18 mouse cellular contexts compared by ENCODE assay signal in the genomic region with DNA sequence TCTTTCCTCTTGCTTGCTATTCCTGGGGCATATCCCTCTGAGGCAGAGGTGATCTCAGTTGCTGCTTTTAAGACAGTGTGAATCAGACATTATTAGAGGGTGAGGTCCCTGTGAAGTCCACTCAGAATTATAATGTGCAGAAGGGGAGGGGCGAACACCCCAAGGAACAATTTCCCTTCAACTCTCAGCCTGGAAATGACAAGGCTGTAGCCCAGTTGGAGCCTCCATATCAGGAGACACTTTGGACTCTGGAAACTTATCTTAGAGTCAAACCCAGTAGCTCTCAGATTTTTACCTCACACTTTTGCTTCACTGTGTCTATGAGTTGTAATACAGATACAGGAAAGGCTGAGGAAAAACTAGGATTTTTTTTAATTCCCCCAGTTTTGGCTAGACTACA.
"Had no signal": no experiment of that assay in that cellular context is flagged by ENCODE, and none has a peak within 500 bp of the region (broad histone marks: within the 10 kb centered on the region; RNA-seq: fewer than 3 reads in every experiment).

No protein-coding gene starts in this region.

- H3K27ac ChIP-seq: midbrain, embryonic 10.5 days; midbrain, embryonic 12.5 days; neural tube, embryonic 13.5 days; neural tube, embryonic 15.5 days had no signal

- H3K36me3 ChIP-seq: midbrain, embryonic 10.5 days; midbrain, embryonic 12.5 days; neural tube, embryonic 13.5 days; neural tube, embryonic 15.5 days had no signal

- H3K9me3 ChIP-seq: midbrain, embryonic 10.5 days; midbrain, embryonic 12.5 days; neural tube, embryonic 13.5 days; neural tube, embryonic 15.5 days had no signal

- H3K4me2 ChIP-seq: lung, embryonic 14.5 days; midbrain, embryonic 12.5 days; neural tube, embryonic 13.5 days; neural tube, embryonic 15.5 days had no signal

- H3K27me3 ChIP-seq: midbrain, embryonic 12.5 days; neural tube, embryonic 13.5 days; neural tube, embryonic 15.5 days had no signal

- H3K4me1 ChIP-seq: midbrain, embryonic 10.5 days; midbrain, embryonic 12.5 days had no signal

- ATAC-seq: midbrain, embryonic 16.5 days had no signal

- DNase-seq: lung, adult 18-20 months; lung, embryonic 14.5 days; lung, postnatal 10 days; lung, postnatal 4 days; midbrain, embryonic 14.5 days; right cerebral cortex, adult 18-20 months; right cerebral cortex, postnatal 25 days; right cerebral cortex, postnatal 4 days; spleen, adult 18-20 months; thymus, adult 18-20 months; thymus, postnatal 14 days; thymus, postnatal 36 days had no signal

- H3K4me3 ChIP-seq: midbrain, embryonic 10.5 days; midbrain, embryonic 12.5 days; myocyte; neural tube, embryonic 13.5 days; neural tube, embryonic 15.5 days had no signal

- H3K9ac ChIP-seq: lung, embryonic 14.5 days; midbrain, embryonic 12.5 days; neural tube, embryonic 13.5 days; neural tube, embryonic 15.5 days had no signal
